Mouse (Mus musculus) bone marrow macrophage, adult 2 months (primary cell): ENCODE measurements at regions not wholly inside any gene's neighbourhood (a gene's known extent, or its start where the extent isn't known, plus 50 kb on each side); places are given as distances from the start of the nearest gene placed in this dataset.

ENCODE experiments used
- CTCF ChIP-seq: IDR thresholded peaks from 2 replicates; pipeline ENCODE4 v1.5.1; 2012; ENCODE audit warnings: low read depth, mild to moderate bottlenecking, low read length, moderate library complexity
- POLR2A ChIP-seq: IDR thresholded peaks from 2 replicates; pipeline ENCODE4 v1.6.1; 2012; ENCODE audit warnings: mild to moderate bottlenecking, low read depth, low read length, borderline replicate concordance

DNA sequence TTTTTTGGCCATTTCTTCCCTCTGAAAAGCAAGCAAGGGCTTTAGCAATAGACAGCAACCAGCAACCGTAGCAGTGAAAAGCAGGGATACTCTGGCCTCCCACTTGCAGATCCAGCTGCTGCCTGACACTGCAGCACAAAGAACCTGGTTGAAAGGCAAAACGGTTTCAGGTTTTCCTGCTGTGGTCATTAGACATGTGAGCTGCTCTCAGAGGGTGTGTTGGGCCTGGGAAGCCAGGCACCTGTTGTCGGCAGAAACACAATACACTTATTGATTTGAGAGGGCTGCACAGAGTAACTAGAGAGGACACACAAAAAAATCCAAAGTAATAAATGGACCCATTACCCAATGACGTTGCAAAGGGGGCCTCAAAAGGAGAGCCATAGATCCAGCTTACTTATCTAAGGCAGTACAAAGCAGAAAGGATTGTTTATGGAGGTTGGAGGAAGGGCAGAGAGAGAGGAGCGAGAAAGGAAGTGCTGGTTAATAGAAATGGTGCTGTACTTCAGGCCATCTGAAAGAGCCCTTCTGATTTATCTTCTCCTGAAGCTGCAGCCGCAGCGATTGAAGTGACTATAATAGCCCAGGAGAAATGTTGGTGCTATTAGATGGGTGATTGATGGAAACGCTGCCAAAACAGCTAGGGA is 495.4 kb upstream of the Acvr2a start:
- TF ChIP-seq POLR2A: no peak
- no peak for TF ChIP-seq CTCF
